Mouse (Mus musculus): ENCODE results near the gene Fgf11. TPM values are rescaled to one million over a fixed set of nuclear protein-coding genes. Genes with fewer than 3 reads are reported as not detected.
A peak's percentile ranks its signal among the peaks of the same experiment; 100 is the strongest.

Gene Fgf11
- total RNA-seq (2021), result 1 to 10 TPM; 2.4 to 3.8 TPM
- long read RNA-seq, experiment 1, result 0 reads
- long read RNA-seq, experiment 2, result 0 reads

GRCm38 (mm10) chr11:69801379-69801977 is at the start of gene Fgf11:
Gene Fgf11 (minus strand): TSS chr11:69801857.
- DNase-seq, result peak; percentile 31

GRCm38 (mm10) chr11:69850754-69851153 is 49.1 kb upstream of the Fgf11 start:
- no peak for DNase-seq

- DNase-seq, result no peak
These were observed 48.2 kb upstream of the Fgf11 start for GRCm38 (mm10) chr11:69849884-69850283.

GRCm38 (mm10) chr11:69849128-69849527 is 47.5 kb upstream of the Fgf11 start:
- DNase-seq, result no peak

- no peak for DNase-seq
These were observed 46.4 kb upstream of the Fgf11 start for GRCm38 (mm10) chr11:69848021-69848420.

- peak; percentile 48 for DNase-seq
These were observed 45.4 kb upstream of the Fgf11 start for GRCm38 (mm10) chr11:69846738-69847688.

GRCm38 (mm10) chr11:69846198-69846680 is 44.6 kb upstream of the Fgf11 start, which contains the start of gene Plscr3:
Gene Plscr3 (plus strand): TSS chr11:69846376.
- peak; percentile 97 for DNase-seq

- no peak for DNase-seq
These were observed 37.1 kb upstream of the Fgf11 start for GRCm38 (mm10) chr11:69838714-69839104.

- peak; percentile 94 for DNase-seq
These were observed 36.5 kb upstream of the Fgf11 start, which contains the start of gene Tmem256 for GRCm38 (mm10) chr11:69837952-69838713. Gene Tmem256 (plus strand): TSS chr11:69838514.

- no peak for DNase-seq
These were observed 35.9 kb upstream of the Fgf11 start, which contains the start of gene Nlgn2 for GRCm38 (mm10) chr11:69837604-69837951. Gene Nlgn2 (minus strand): TSS chr11:69837784.

- DNase-seq, result peak; percentile 58
These were observed 35.3 kb upstream of the Fgf11 start for GRCm38 (mm10) chr11:69836703-69837576.

GRCm38 (mm10) chr11:69835966-69836335 is 34.3 kb upstream of the Fgf11 start:
- DNase-seq, result no peak

- DNase-seq, result no peak
These were observed 33.8 kb upstream of the Fgf11 start for GRCm38 (mm10) chr11:69835326-69835965.

- peak; percentile 61 for DNase-seq
These were observed 32.4 kb upstream of the Fgf11 start for GRCm38 (mm10) chr11:69834001-69834549.

- no peak for DNase-seq
These were observed 31.9 kb upstream of the Fgf11 start for GRCm38 (mm10) chr11:69833554-69833953.

- DNase-seq, result no peak
These were observed 27.2 kb upstream of the Fgf11 start for GRCm38 (mm10) chr11:69828832-69829231.

GRCm38 (mm10) chr11:69823456-69823855 is 21.8 kb upstream of the Fgf11 start:
- no peak for DNase-seq

GRCm38 (mm10) chr11:69822080-69822479 is 20.4 kb upstream of the Fgf11 start, which contains the start of gene Spem1:
Gene Spem1 (minus strand): TSS chr11:69822180.
- DNase-seq, result no peak

GRCm38 (mm10) chr11:69818871-69819270 is 17.2 kb upstream of the Fgf11 start:
- no peak for DNase-seq

GRCm38 (mm10) chr11:69818365-69818764 is 16.7 kb upstream of the Fgf11 start, which contains the start of gene Spem2:
Gene Spem2 (minus strand): TSS chr11:69818465.
- DNase-seq, result no peak

Measured in adrenal gland, postnatal 10 days (tissue).